Mouse (Mus musculus) cerebellum, postnatal 14 days (tissue): ENCODE results near the gene Ssna1.
A peak's percentile ranks its signal among the peaks of the same experiment; 100 is the strongest.

ENCODE experiments used
- DNase-seq, 2 experiments: peaks; one replicate each; pipeline ENCODE4 v3.0.0; 2021; ENCODE audit warnings: mixed read lengths in 2 of 2

Gene Ssna1

DNA sequence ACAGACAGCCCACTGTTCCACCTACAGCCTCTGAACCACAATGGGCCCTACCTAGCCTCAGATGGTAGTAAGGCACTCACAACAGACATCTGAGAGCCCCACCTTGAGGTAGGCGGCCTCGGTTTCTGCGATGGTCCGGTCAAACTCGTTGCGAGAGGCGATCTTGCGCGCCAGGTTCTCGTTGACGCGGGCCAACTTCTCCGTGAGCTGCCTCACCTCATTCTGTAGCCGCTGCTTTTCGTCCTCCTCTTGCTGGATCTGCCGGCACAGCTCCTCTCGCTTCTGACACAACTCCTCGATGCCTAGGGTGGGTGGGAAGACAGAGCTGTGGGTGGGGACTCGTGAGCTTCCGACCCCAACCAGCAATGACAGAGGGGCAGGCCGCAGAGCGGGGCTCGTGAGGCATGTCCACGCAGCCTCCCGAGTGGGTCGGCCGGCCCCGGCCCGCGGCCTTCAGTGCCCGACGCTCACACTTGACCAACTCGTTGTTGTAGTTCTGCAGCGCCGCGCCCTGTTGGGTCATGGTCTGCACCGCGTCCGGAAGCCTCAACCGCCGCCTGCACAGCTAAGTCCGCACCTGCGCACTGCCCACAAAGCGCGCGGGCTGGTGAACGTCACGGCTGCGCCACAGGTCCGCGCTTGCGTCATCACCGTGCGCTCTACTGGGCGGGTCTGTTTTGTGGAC is at the start of gene Ssna1, which contains the start of gene Anapc2:
Ssna1 (minus strand) TSS at position 612 of the 685 bp plus-strand sequence.
Anapc2 (plus strand) TSS at position 652 of the 685 bp plus-strand sequence.
- peak; percentile 98 to 99 for DNase-seq

DNA sequence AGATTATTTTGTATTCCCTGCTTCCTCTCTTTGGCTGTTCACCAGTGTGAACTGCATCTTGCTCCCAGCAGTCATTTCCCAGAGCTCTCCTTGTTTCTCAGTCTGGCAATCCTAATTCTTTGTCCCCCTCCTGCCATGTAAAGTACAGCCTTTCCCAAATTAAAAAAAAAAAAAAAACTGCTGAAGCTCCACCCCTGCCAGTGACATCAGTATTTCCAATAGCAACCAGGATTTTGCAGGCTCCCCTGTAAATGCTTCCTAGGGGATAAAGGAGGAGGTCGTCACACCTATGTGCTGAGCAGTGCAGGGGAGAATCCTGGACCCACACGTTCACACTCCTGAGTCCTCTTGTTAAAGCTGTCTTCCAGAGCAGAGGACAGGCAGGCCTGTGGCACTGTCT is 47.8 kb upstream of the Ssna1 start:
- DNase-seq: no peak

DNA sequence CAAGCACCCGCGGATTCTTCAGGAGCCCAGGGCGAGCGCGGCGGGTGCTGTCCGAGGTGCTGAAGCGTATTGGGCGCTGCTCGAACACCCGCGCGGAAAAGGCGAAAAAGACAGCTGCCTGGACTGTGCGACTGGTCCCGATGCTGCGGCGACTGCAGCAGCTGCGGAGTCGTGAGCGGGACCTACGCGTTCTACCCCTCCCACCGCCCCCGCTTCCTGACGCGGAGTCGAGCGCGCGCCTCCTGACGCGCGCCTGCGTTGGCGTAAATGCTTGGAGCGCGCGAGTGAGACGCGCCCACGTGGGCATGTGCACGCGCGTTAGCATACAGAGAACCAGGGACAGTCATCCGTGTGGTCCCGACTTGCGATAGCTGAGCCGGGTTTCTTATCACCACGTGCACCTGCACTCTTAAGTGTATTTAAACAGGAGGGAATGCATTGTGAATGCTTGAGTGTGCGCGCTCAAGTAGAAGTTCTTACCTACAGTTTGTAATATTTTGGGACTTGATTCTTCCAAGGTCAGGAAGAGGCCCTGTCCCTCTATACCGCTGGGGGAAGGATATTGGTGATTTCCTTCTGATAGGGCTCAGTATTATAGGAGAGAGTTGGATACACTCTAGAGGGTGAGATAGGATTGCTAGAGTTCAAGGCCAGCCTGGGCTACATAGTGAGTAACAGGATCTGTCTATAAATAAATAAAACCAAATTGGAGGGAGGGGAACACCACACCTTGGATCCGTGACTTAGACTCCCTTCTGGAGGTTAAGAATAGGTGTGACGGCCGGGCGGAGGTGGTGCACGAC is 46.9 kb upstream of the Ssna1 start, which contains the start of gene Grin1:
Grin1 (minus strand) TSS at position 217 of the 803 bp plus-strand sequence.
- DNase-seq: peak; percentile 93 to 94

DNA sequence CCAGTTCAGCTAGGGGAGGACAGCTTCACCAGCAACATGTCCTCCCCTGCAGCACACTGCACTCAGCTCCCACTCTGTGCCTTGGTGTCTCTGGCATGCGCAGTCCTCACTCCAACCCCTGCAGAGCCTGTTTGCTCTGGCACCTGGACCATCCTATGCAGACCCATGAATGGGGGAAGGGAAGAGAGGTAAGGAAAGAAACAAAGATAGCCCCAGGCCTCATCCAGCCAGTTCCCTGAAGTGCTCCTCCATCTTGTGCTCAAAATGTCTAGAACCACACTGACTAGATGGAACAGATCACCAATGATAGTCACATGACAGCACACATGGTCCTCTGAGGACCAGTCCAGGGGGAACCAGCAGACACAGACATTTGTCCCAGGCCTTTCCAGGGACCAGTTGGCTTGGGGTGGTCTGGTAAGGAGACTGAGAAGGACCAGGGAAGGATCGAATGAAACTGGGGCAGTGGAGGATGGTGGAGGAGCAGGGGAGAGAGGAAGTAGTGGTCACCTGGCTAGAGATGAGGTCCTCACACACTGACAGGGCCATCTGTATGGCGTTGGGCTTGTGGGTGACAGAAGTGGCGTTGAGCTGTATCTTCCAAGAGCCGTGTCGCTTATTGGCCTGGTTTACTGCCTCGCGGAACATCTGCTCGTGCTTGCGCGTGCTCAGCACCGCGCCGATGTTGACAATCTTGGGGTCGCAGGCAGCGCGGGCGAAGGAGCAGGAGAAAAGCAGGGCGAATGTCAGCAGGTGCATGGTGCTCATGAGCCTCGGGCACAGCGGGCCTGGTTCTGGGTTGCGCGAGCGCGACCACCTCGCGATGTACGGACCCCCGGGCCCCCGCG is 46.1 kb upstream of the Ssna1 start:
- DNase-seq: peak; percentile 66 to 73

GRCm38 (mm10) chr2:25311491-25311891 is 39.3 kb upstream of the Ssna1 start:
- DNase-seq: no peak

DNA sequence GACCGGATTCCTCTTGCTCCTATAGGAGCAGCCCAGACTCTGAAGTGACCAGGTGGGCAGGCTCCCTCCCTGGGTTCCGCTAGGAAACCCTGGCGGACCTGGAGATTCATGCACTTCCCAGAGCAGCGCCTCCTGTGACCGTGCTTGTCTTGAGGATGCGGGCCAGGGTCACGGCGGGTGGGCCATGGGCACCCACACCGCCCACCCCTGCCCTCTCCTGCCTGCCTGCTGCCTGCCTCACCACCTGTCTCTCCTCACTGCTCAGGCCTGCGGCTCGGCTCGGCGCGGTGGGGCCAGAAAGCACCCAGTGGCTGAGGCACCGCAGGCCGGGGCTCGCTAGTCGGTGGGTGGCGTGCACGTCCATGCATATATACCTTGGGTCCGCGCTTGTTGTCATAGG is 38.7 kb upstream of the Ssna1 start:
- peak; percentile 50 to 60 for DNase-seq

DNA sequence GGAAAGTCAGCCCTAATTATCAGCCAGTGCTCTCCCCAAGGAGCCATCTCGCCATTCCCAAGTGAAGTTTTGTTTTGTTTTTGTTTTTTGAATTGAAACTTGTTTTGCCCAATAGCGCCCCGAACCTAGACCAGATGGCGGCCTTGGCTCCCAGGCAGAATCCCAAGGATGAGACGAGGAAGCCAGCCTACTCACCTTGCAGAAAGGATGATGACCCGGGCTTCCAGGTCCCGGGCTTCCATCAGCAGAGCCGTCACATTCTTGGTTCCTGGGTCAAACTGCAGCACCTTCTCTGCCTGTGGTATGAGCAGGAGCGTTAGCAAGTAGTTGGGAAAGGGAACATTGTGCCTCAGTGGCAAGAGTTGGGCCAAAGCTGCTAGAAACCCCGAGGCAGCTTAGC is 37.9 kb upstream of the Ssna1 start:
- peak in 1 of 2 experiments; percentile 58 for DNase-seq

GRCm38 (mm10) chr2:25305587-25306359 is 33.5 kb upstream of the Ssna1 start:
- no peak for DNase-seq

- peak; percentile 55 to 57 for DNase-seq
These were observed 32.7 kb upstream of the Ssna1 start for GRCm38 (mm10) chr2:25304657-25305541.

GRCm38 (mm10) chr2:25303931-25304656 is 31.9 kb upstream of the Ssna1 start:
- peak; percentile 77 to 82 for DNase-seq

- peak in 1 of 2 experiments; percentile 50 for DNase-seq
These were observed 31.2 kb upstream of the Ssna1 start for GRCm38 (mm10) chr2:25303452-25303851.

- DNase-seq: peak; percentile 55 to 68
These were observed 25.8 kb upstream of the Ssna1 start for GRCm38 (mm10) chr2:25298046-25298445.

- peak; percentile 46 to 57 for DNase-seq
These were observed 24.9 kb upstream of the Ssna1 start for GRCm38 (mm10) chr2:25297093-25297492.

GRCm38 (mm10) chr2:25293706-25294105 is 21.5 kb upstream of the Ssna1 start:
- no peak for DNase-seq

DNA sequence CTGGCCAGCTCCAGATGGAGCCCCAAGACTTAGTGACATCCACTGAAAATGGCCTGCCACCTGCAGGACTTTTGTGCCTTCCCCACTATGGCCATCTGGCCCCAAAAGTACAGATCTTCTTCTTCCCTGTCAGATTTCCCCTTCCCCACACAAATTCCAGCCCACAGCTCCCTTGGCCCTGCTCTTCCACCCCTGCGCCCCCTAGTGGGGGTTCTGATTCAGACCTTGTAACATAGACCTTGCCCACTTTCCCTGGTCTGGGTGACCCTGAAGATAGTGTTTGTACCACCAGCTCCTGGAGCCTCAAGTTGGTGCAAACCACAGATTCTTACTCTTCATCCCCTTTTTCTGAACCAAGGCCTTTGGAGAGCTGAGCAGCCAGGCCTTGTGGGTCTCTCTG is 20.6 kb upstream of the Ssna1 start:
- DNase-seq: peak; percentile 91 to 96

DNA sequence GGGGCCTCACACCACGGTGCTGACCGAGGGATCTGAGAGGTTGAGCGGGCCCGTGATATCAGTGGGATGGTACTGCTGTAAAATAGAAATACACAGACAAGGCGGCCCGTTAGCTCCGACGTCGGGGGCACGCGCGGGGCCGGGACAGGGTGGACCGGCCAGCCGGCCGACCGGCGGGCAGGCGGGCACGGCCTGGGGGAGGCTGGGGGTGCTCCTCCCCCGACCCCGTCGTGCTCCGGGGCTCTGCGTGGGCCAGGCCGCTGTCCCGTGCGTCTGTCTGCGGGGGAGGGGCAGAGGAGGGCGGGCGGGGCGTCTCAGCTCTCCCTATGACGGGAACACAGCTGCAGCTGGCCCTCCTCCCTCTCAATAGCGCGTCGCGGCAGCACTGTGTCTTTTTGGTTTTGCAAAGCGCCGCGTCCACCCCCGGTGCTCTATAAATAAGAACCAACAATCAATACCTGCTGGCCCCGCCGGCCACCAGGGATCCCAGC is 19.9 kb upstream of the Ssna1 start:
- no peak for DNase-seq

DNA sequence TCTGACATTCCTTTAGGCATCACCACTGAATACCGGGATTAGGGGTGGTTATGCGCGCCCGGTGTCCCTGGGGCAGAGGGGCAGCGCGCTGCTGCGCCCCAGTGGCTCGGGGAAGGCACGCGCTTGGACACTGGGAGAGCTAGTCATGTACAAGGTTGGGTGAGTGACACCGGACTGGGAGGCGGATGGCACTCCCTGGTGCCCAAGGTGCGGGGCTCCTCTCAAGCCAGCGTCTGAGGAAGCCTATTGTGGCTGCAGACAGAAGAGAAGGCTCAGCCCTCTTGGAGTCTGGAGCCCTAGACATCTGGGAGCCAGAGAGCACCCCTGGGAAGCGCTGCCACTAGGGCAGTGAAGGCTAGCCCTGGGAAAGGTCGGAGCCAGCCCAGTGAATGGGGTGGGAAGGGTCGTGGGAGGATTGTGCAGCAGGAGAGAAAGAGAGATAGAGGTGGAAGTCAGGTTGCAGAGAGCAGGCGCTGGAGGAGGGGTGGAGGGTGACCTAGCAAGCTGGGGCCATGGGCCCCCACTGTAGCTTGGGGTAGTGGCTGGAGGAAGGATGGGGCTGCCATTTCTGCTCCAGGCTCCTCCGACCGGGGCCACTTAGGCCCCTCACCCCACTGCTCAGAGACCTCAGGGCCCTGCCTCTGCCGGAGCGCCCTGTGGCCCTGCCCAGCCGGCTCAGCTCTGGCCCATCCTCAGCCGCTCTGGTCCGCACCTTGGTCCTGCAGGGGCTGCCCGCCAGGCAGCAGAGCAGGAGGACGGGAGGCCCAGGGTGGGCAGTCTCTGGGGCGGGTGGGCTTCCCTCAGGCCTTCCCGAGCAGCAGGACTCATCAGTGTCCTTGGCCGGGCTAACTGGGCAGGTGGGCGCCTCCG is 19.2 kb upstream of the Ssna1 start:
- peak in 1 of 2 experiments; percentile 52 for DNase-seq

GRCm38 (mm10) chr2:25290816-25291130 is 18.5 kb upstream of the Ssna1 start:
- peak in 1 of 2 experiments; percentile 85 for DNase-seq
